Mouse (Mus musculus): Measurements from ENCODE around the gene A930002H24Rik.
A peak's percentile ranks its signal among the peaks of the same experiment; 100 is the strongest.
"Not testable (repeated sequence)": the region's sequence is repeated elsewhere in the genome, so short reads cannot be mapped to it uniquely, and the experiment has no call there.

Gene A930002H24Rik

DNA sequence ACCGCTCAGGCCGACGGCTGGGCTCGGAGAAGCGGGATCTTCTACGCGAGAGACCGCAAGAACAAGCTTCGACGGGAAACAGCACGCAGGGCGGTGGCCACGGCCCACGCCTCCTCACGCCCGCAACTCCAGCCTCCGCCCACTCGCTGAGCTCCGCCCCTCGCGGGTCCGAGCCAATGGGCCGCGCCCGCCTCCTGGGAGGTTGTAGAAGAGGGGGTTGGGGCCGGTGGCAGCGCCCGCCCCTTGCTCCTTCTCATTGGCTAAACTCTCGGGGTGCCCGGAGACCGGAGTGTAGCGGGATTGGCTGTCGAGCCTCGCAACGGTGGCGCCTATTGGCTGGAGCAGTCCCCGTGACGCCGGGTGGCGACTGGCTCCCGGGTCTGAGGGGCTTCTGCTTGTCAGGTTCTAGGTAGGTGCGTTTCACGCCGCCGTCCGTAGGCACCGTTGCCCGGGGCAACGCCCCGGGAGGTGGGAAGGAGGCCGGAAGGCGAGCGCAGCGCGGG, at the start of gene A930002H24Rik:
Gene A930002H24Rik (minus strand): TSS at position 145 of the 503 bp plus-strand sequence.
- DNase-seq (ENCODE audit: low spot score in 2 of 2): peak; percentile 98

DNA sequence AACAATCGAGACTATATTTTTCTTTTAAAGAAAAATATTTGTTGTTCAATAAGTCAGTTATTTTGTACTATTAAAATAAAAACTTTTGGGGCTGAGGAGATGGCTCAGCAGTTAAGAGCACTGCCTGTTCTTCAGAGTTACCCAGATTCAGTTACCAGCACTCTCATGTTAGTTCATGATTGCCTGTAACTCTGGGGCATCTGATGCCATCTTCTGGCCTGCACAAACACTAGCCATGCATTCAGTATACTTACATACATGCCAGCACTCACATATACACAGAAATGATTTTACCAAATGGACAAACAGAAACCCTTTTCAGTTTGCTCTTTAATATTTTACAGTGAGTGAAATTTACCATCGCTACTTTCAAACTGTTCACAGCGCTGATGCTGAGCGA, 45.7 kb upstream of the A930002H24Rik start:
- DNase-seq (ENCODE audit: low spot score in 2 of 2): no peak

DNA sequence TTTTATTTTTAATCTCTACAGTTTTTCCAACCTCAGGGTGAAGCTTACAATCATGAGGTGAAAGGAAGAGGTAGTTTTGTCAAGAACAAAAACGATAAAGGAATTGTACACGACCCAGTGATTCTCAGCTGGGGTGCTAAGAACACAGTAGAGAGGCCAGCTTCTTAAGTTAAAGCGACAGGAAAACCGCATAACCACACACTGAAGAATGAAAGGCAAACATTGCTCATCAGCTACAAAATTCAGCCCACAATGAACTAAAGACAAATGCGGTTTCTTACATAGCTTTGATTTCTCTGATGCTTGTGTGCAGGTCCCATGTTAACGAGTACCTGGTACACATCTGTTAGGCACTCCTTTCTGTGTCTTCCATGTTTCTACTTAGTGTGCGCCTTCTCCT, 33.5 kb upstream of the A930002H24Rik start:
- no peak for DNase-seq (ENCODE audit: low spot score in 2 of 2)

DNA sequence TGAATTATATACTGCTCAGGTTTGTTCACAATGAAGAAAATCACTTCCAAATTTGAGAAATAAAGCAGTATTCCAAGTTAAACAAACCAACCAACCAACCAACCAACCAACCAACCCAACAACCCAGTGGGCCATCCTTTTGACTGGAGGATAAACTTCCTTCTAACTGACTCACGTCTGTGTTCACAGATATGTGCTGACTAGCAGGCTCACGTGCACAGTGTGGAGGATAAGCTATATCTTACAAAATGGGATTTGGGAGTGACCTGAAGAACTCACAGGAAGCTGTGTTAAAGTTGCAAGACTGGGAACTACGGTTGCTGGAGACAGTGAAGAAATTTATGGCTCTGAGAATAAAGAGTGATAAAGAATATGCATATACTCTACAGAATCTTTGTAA, 32.2 kb upstream of the A930002H24Rik start:
- DNase-seq (ENCODE audit: low spot score in 2 of 2): no peak

GRCm38 (mm10) chr17:63890611-63891010, 27.0 kb upstream of the A930002H24Rik start:
- DNase-seq (ENCODE audit: low spot score in 2 of 2): no peak

- DNase-seq (ENCODE audit: low spot score in 2 of 2): no peak
Measured at GRCm38 (mm10) chr17:63886988-63887387, 23.4 kb upstream of the A930002H24Rik start.

DNA sequence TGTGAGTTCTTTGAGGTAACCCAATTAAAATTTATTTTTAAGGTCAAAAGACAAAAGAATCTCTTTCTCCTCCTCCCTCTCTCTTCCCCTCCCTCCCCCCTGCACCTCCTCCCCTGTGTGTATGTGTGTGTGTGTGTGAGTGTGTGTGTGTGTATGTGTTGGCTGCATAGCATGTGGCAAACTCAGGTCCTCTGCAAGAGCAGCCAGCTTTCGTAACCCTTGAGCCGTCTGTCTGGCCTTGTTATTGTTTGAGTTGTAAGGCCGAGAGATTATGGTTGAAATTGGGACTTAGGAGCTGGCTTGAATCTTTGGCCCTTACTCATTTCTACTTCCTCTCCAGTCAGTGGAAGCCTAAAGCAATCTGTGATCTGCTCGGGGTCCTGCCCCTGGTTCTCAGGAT, 16.4 kb upstream of the A930002H24Rik start:
- DNase-seq (ENCODE audit: low spot score in 2 of 2): peak; percentile 10 to 29

GRCm38 (mm10) chr17:63878889-63879288, 15.3 kb upstream of the A930002H24Rik start:
- DNase-seq (ENCODE audit: low spot score in 2 of 2): peak; percentile 28

DNA sequence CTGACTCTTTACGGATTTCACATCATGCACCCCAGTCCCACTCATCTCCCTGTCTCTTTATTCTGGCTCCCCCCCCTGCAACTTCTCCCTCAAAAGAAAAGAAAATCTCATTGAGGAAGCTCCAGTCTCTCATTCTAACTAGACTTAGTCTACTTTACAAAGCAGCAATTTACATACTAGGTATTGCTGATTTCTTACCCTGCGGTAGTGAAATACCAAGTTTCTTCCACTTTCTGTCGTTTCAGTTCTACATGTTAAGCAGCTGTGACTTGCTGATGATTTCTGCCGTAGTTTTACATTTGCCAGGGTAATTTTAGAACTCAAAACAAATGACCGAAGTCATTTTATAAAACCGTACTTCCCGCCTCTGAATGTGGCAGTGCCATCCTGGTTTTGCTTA, 8.2 kb upstream of the A930002H24Rik start:
- DNase-seq (ENCODE audit: low spot score in 2 of 2): no peak

GRCm38 (mm10) chr17:63864171-63864571, 580 bp upstream of the A930002H24Rik start:
- DNase-seq (ENCODE audit: low spot score in 2 of 2): no peak

DNA sequence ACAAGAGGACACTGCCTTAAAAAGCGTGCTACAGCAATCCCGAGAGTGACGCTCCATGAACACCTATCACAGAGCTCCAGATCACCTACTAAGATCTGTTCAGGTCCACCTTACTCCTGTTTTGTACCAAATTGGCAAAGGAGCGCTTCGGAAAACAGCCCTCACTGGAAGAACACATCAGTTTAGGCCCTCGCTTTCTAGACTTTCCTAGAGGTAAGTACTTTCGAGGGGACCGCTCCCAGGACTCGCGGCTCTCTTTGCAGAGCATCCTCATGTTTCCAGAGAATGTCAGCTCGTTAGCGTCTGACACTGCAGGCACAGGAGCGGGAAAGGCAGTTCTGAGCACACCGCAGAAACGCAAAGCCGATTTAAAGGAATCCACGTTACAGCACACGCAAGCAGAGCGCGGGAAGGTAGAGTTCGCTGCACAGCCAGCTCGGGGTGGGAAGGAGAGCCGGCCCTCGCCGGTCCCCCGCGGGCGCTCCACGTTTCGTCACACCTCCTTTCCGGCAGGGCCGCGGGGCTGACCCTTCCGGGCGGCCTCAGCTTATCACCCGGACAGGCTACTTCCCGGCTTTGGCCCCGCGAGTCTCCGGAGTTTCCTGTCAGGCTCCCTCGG, 470 bp downstream of the A930002H24Rik start, which contains the start of gene Fer:
Gene Fer (plus strand): TSS at position 51 of the 619 bp plus-strand sequence.
- no peak for DNase-seq (ENCODE audit: low spot score in 2 of 2)

DNA sequence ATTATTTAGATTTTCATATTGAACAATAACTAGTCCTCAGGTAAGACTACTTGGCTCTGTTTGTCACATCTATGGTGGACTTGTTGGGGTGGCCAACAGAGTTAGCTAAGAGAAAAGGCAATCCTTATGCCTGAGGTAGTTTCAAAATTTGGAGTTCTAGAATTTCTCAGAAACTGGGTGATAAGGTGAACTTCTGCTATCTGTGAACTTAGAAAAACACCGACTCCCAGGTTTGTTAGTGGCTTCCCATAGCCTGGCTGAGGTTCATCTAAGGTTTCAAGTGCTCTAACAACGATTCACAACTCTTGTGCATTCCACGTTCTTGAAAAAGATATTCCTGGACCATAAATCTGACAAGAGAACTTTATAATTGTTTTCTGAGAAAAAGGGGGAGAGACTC, 1.2 kb downstream of the A930002H24Rik start:
- no peak for DNase-seq (ENCODE audit: low spot score in 2 of 2)

DNA sequence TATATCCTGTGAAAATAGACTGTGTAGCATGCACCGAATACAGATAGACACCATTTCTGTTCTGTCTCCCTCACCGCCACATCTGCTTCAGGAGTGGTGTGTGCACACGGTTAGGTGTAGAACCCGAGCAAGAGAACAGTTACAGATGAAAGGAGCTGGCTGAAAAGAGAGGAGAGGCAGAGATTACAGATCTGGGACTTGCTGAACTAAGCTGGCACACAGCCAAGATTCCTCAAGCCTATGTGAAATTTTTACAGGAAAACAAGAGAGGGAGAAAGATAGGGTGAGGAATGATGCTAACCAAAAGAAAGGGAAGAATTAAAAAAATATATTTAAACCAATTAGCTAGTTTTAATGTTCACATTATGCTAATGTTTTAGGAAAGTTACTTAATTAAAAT, 2.6 kb downstream of the A930002H24Rik start:
- no peak for DNase-seq (ENCODE audit: low spot score in 2 of 2)

- DNase-seq (ENCODE audit: low spot score in 2 of 2): no peak
Measured at GRCm38 (mm10) chr17:63857023-63857544, 6.5 kb downstream of the A930002H24Rik start.

GRCm38 (mm10) chr17:63850016-63850415, 13.6 kb downstream of the A930002H24Rik start:
- no peak for DNase-seq (ENCODE audit: low spot score in 2 of 2)

DNA sequence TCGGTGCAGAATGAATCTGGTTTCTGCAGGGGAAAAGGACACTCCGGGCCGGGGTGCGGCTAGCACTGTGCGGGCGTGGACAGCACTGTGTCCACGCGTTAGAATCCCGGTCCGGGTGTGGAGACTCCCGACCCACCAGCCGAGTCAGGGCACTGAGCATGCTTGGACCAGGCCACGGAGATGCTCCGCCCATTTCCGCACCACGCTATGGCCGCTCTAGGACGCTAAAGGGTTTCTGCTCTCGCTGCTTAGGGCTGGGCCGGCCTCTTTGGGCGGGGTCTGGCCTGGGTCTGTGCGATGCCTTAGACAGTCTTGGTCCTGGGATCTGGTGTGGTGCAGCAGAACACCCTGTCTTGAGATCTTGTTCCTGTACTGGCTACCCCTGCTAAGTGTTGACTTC, 14.0 kb downstream of the A930002H24Rik start:
- DNase-seq (ENCODE audit: low spot score in 2 of 2): peak; percentile 90 to 92

DNA sequence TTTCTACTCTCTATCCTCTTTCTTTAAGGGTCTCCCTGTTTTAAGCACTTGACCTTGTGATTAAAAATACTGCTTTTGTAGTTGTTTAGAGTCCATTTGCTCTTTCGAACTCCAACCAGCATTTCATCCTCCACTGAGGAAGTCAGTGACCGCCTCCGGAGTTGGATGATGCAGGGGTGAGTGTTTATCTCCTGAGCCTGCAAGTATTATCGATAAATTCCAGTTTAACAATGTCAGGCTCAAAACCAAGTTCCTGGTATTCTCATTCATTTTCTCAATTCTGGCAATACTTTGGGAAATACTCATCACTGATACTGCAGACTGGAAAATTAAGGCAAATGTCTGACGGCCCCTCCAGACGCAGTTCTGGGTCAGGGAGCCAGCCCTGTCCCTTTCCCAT, 14.4 kb downstream of the A930002H24Rik start:
- DNase-seq (ENCODE audit: low spot score in 2 of 2): no peak

- DNase-seq (ENCODE audit: low spot score in 2 of 2): not testable (repeated sequence)
Measured at GRCm38 (mm10) chr17:63845766-63846165, 17.8 kb downstream of the A930002H24Rik start.

DNA sequence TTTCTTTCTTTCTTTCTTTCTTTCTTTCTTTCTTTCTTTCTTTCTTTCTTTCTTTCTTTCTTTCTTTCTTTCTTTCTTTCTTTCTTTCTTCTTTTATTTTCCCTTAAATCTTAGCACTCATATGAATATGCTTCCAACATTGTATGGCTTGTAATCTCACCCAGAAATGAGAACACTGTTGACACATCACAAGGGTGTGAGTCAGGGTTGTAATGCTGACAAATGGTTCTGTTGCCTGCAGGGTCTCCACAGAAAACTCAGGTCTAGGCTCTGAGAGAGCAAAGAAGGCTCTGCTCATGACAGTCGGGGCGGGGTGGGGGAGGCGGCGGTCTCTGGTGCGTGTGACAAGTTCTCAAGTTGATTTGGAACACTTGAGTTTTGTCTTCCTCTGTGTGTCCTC, 18.7 kb downstream of the A930002H24Rik start:
- DNase-seq (ENCODE audit: low spot score in 2 of 2): no peak

- no peak for DNase-seq (ENCODE audit: low spot score in 2 of 2)
Measured at GRCm38 (mm10) chr17:63842226-63842625, 21.4 kb downstream of the A930002H24Rik start.

GRCm38 (mm10) chr17:63839636-63840269, 23.8 kb downstream of the A930002H24Rik start:
- no peak for DNase-seq (ENCODE audit: low spot score in 2 of 2)

DNA sequence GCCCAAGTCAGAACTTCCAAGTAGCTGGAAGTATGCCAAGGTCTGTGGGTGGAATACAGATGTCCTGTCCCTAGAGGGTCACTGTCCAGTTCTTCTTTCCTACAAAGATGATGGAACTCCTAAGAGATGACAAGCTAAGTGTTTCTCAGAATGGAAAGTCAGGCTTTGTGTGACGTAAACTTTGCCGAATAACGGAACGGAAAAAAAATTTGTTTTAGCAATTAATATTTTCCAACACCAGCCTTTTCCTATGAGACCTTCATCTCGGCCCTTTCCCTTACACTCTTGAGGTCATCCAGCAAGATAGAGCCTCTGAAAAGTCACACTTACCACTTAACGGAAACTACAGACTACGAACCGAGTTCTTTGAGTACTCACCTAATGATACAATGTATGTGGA, 25.4 kb downstream of the A930002H24Rik start:
- no peak for DNase-seq (ENCODE audit: low spot score in 2 of 2)

DNA sequence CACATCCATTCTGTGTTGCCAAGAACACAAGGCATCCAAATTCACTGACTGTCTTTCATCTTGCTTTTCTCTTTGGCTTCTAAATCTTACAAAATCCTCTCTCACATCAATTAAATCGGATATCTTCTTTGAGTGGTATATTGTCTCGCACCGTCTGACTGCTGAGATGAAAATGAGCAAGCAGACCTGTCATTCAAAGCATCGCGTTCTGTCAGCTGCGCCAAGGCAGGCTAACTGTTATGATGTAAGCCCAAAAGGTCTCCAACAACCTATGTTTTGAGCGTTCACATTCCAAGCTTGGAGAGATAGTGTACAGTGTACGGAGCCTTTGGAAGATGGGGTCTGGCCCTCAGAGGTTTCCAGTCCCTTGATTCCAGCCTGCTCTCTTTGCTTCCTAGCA, 26.9 kb downstream of the A930002H24Rik start:
- DNase-seq (ENCODE audit: low spot score in 2 of 2): no peak

All from heart, adult 9 months (tissue).